Mouse (Mus musculus): ENCODE results near the gene 2610021A01Rik. TPM values are rescaled to one million over a fixed set of nuclear protein-coding genes. Genes with fewer than 3 reads are reported as not detected.

The 2610021A01Rik gene
- polyA plus RNA-seq (2015; fragmentation: Nextera tagmentation; extraction: Ambion mirVana), result 3.7 and 4.6 TPM in 2 replicates

GRCm38 (mm10) chr7:41599034-41599813, at the start of gene 2610021A01Rik:
Gene 2610021A01Rik (plus strand): TSS chr7:41599230.

DNA sequence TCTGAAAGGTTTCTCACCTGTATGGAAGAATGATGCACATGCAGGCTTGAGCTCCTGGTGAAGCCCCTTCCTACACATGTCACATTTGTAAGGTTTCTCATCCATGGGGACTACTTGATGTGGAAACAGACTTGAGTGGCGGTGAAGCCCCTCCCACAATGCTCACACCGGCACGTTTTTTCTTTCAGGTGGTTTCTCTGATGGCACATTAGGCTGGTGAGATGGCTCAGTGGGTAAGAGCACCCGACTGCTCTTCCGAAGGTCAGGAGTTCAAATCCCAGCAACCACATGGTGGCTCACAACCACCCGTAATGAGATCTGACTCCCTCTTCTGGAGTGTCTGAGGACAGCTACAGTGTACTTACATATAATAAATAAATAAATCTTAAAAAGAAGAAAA, 25.5 kb upstream of the 2610021A01Rik start, which contains the start of gene Gm6871:
Gene Gm6871, minus strand, starts transcription at position 101 of the 400 bp plus-strand sequence.

GRCm38 (mm10) chr7:41632409-41633220, 33.6 kb downstream of the 2610021A01Rik start, which contains the start of gene Zfp788:
Gene Zfp788 (plus strand): TSS chr7:41633203.

Other genes with a start within 250 kb of the 2610021A01Rik start
- gene AI987944, start 205.9 kb upstream of the 2610021A01Rik start, polyA plus RNA-seq (2015; fragmentation: Nextera tagmentation; extraction: Ambion mirVana), result 9.5 and 10.1 TPM in 2 replicates
- 0.11 TPM in 1 of 2 replicates, not detected in the other for gene Vmn2r57, start 150.5 kb upstream of the 2610021A01Rik start, polyA plus RNA-seq (2015; fragmentation: Nextera tagmentation; extraction: Ambion mirVana)
- gene Gm20449, start 99.8 kb upstream of the 2610021A01Rik start, polyA plus RNA-seq (2015; fragmentation: Nextera tagmentation; extraction: Ambion mirVana), result not detected in 2 replicates
- gene AW146154, start 99.3 kb upstream of the 2610021A01Rik start, polyA plus RNA-seq (2015; fragmentation: Nextera tagmentation; extraction: Ambion mirVana), result 6.1 and 7.0 TPM in 2 replicates
- gene Gm6871, start 25.6 kb upstream of the 2610021A01Rik start, polyA plus RNA-seq (2015; fragmentation: Nextera tagmentation; extraction: Ambion mirVana), result not detected in 2 replicates
- gene Zfp788, start 34.0 kb downstream of the 2610021A01Rik start, polyA plus RNA-seq (2015; fragmentation: Nextera tagmentation; extraction: Ambion mirVana), result 5.3 and 5.6 TPM in 2 replicates

All from urinary bladder, postnatal 0 days (tissue).